Mouse (Mus musculus): Measurements from ENCODE around the gene Ropn1l. TPM values are rescaled to one million over a fixed set of nuclear protein-coding genes. Genes with fewer than 3 reads are reported as not detected.

Ropn1l gene
- polyA plus RNA-seq, 2 experiments from 2014 or later = 1.0 TPM; not detected in 1

- ATAC-seq = no peak
Observed at GRCm38 (mm10) chr15:31404346-31404745, 49.2 kb downstream of the Ropn1l start.

- ATAC-seq = no peak
Observed at GRCm38 (mm10) chr15:31402200-31402892, 51.2 kb downstream of the Ropn1l start.

- ATAC-seq = no peak
Observed at GRCm38 (mm10) chr15:31400974-31401373, 52.6 kb downstream of the Ropn1l start.

GRCm38 (mm10) chr15:31398769-31399168, 54.8 kb downstream of the Ropn1l start:
- no peak for ATAC-seq

GRCm38 (mm10) chr15:31397379-31397778, 56.2 kb downstream of the Ropn1l start:
- ATAC-seq = no peak

- ATAC-seq = no peak
Observed at GRCm38 (mm10) chr15:31396755-31397154, 56.8 kb downstream of the Ropn1l start.

GRCm38 (mm10) chr15:31395986-31396385, 57.6 kb downstream of the Ropn1l start:
- ATAC-seq = no peak

- ATAC-seq = no peak
Observed at GRCm38 (mm10) chr15:31393402-31393801, 60.1 kb downstream of the Ropn1l start.

- ATAC-seq = no peak
Observed at GRCm38 (mm10) chr15:31392705-31393104, 60.8 kb downstream of the Ropn1l start.

GRCm38 (mm10) chr15:31392135-31392534, 61.4 kb downstream of the Ropn1l start:
- ATAC-seq = no peak

Other genes starting within 250 kb of the Ropn1l start
- gene Dap, start 229.4 kb downstream of the Ropn1l start, polyA plus RNA-seq (2017; shearing (Covaris generic)) = 10 to 100 TPM; 61.6 to 81.6 TPM
- not detected for gene Ankrd33b, start 86.0 kb downstream of the Ropn1l start, polyA plus RNA-seq (2017; shearing (Covaris generic))
- 10 to 100 TPM; 24.4 to 26.2 TPM for gene March6, start 77.3 kb upstream of the Ropn1l start, polyA plus RNA-seq (2017; shearing (Covaris generic))
- gene Cmbl, start 111.7 kb upstream of the Ropn1l start, polyA plus RNA-seq (2017; shearing (Covaris generic)) = not detected
- gene Cct5, start 148.1 kb upstream of the Ropn1l start, polyA plus RNA-seq (2017; shearing (Covaris generic)) = 100 to 1,000 TPM; 419 to 459 TPM
- 10 to 100 TPM; 25.9 to 32.2 TPM for gene Fam173b, start 148.1 kb upstream of the Ropn1l start, polyA plus RNA-seq (2017; shearing (Covaris generic))

All from CD4-positive, CD25-positive, alpha-beta regulatory T cell, adult 4 months (primary cell).